Mouse (Mus musculus): ENCODE data around the gene Kcns1.

Kcns1 gene

GRCm38 (mm10) chr2:164123169-164123766 lies 47.6 kb downstream of the Kcns1 start:
- no peak for DNase-seq (ENCODE audit: low spot score)

GRCm38 (mm10) chr2:164119503-164119902 lies 51.4 kb downstream of the Kcns1 start:
- DNase-seq (ENCODE audit: low spot score), result no peak

- no peak for DNase-seq (ENCODE audit: low spot score)
Observed at GRCm38 (mm10) chr2:164115531-164115930, 55.4 kb downstream of the Kcns1 start.

- no peak for DNase-seq (ENCODE audit: low spot score)
Observed at GRCm38 (mm10) chr2:164114051-164114450, 56.9 kb downstream of the Kcns1 start.

Data from embryo, embryonic 10 days (tissue).